Mouse (Mus musculus) frontal cortex, postnatal 36 days (tissue): ENCODE measurements at regions not wholly inside any gene's neighbourhood (a gene's known extent, or its start where the extent isn't known, plus 50 kb on each side); places are given as distances from the start of the nearest gene placed in this dataset.
"Not testable (repeated sequence)": the region's sequence is repeated elsewhere in the genome, so short reads cannot be mapped to it uniquely, and the experiment has no call there.

Source experiments
- DNase-seq, 2 experiments: peaks; one replicate each; pipeline ENCODE4 v3.0.0; 2022; ENCODE audit warnings: low spot score in 2 of 2

GRCm38 (mm10) chr16:31508981-31509380 lies 86.9 kb downstream of the Bdh1 start:
- DNase-seq: peak; percentile 86 to 88

GRCm38 (mm10) chr16:31510097-31510496 lies 88.0 kb downstream of the Bdh1 start:
- DNase-seq: no peak

- DNase-seq: no peak
These were observed 96.7 kb downstream of the Bdh1 start for GRCm38 (mm10) chr16:31518816-31519215.

GRCm38 (mm10) chr16:31520081-31520480 lies 98.0 kb downstream of the Bdh1 start:
- DNase-seq: no peak

GRCm38 (mm10) chr16:31521786-31522185 lies 99.7 kb downstream of the Bdh1 start:
- DNase-seq: no peak

GRCm38 (mm10) chr16:31526711-31527344 lies 104.7 kb downstream of the Bdh1 start:
- DNase-seq: no peak

- no peak for DNase-seq
These were observed 106.7 kb downstream of the Bdh1 start for GRCm38 (mm10) chr16:31528596-31529283.

- no peak for DNase-seq
These were observed 107.3 kb downstream of the Bdh1 start for GRCm38 (mm10) chr16:31529284-31529958.

GRCm38 (mm10) chr16:31530090-31530489 lies 108.0 kb downstream of the Bdh1 start:
- no peak for DNase-seq

GRCm38 (mm10) chr16:31533196-31533777 lies 111.2 kb downstream of the Bdh1 start:
- DNase-seq: no peak

GRCm38 (mm10) chr16:31534923-31535523 lies 112.9 kb downstream of the Bdh1 start:
- no peak for DNase-seq

GRCm38 (mm10) chr16:31536328-31536727 lies 114.2 kb downstream of the Bdh1 start:
- DNase-seq: no peak

GRCm38 (mm10) chr16:31538606-31539005 lies 116.5 kb downstream of the Bdh1 start:
- DNase-seq: no peak

- DNase-seq: no peak
These were observed 119.6 kb upstream of the Dlg1 start for GRCm38 (mm10) chr16:31543499-31544170.

- DNase-seq: no peak
These were observed 117.0 kb upstream of the Dlg1 start for GRCm38 (mm10) chr16:31546062-31546827.

GRCm38 (mm10) chr16:31546828-31547224 lies 116.4 kb upstream of the Dlg1 start:
- DNase-seq: no peak

- no peak for DNase-seq
These were observed 115.9 kb upstream of the Dlg1 start for GRCm38 (mm10) chr16:31547391-31547790.

- DNase-seq: no peak
These were observed 113.3 kb upstream of the Dlg1 start for GRCm38 (mm10) chr16:31549975-31550374.

GRCm38 (mm10) chr16:31550539-31550938 lies 112.7 kb upstream of the Dlg1 start:
- DNase-seq: not testable (repeated sequence)

GRCm38 (mm10) chr16:31551416-31552151 lies 111.7 kb upstream of the Dlg1 start:
- DNase-seq: no peak
